Mouse (Mus musculus): ENCODE results near the gene Olfr834.

Olfr834 gene

DNA sequence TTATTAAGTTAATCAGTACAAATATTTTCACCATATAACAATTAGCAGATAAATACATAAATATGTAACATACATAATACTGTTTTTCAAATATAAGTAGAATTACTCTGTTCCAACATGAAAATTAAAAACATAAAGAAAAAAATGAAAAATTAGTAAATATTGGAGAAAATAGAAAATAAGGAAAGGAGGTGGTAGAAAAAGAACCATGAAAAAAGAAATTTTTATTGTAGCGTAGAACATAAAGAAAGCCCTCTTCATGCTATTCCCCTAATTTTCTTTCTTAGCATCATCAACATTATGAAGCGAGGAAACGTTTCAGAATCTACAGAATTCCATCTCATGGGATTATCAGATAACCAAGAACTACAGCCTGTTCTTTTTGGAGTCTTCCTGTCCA lies at the start of gene Olfr834:
Olfr834 (plus strand) TSS at position 301 of the 400 bp plus-strand sequence.
- no peak for DNase-seq (ENCODE audit: low read depth)

GRCm38 (mm10) chr9:18962021-18962420 lies 25.8 kb upstream of the Olfr834 start:
- DNase-seq (ENCODE audit: low read depth), result no peak

DNA sequence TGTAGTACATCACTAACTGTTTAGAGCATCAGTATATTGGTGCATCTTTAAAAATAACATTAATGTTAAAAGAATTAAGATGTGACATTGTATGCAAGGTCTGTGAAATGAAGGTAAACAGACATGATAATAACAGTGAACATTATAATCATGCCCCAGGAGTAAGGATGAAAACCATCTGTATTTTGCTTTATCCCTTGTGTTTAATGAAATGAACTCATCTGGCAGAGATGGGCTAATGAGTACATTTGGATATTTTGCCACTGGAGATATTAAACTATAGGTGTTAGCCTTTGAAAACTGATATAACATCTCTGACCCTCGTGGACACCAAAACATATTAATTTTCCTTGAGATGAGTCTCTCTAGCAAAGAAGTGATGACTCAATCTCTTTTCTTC lies 44.6 kb downstream of the Olfr834 start, which contains the start of gene Olfr835:
Olfr835 (plus strand) TSS at position 301 of the 400 bp plus-strand sequence.
- DNase-seq (ENCODE audit: low read depth), result no peak
